Mouse (Mus musculus) gastrocnemius, adult 2 months (tissue): ENCODE measurements at regions not wholly inside any gene's neighbourhood (a gene's known extent, or its start where the extent isn't known, plus 50 kb on each side); places are given as distances from the start of the nearest gene placed in this dataset.
"Not testable (repeated sequence)": the region's sequence is repeated elsewhere in the genome, so short reads cannot be mapped to it uniquely, and the experiment has no call there.

Source experiments
- DNase-seq: peaks from one replicate; pipeline ENCODE4 v3.0.0; 2022
- H3K27ac ChIP-seq: fragments of 200-600 bp; 2 replicates; pipeline ENCODE4 v1.8.1; 2022; ENCODE audit warnings: mild to moderate bottlenecking
- H3K4me3 ChIP-seq: fragments of 200-600 bp; 2 replicates; pipeline ENCODE4 v1.8.1; 2022; ENCODE audit warnings: mild to moderate bottlenecking, moderate library complexity
- CTCF ChIP-seq: fragments of 200-600 bp; IDR thresholded peaks from 2 replicates; pipeline ENCODE4 v1.8.1; 2022; ENCODE audit warnings: antibody characterized with exemption, mild to moderate bottlenecking, moderate library complexity
- intact Hi-C: fragments of 180-260 bp; cut with DNase I; formaldehyde crosslinking; loops from one replicate; pipeline ENCODE4 v1.15.1; 2025

DNA sequence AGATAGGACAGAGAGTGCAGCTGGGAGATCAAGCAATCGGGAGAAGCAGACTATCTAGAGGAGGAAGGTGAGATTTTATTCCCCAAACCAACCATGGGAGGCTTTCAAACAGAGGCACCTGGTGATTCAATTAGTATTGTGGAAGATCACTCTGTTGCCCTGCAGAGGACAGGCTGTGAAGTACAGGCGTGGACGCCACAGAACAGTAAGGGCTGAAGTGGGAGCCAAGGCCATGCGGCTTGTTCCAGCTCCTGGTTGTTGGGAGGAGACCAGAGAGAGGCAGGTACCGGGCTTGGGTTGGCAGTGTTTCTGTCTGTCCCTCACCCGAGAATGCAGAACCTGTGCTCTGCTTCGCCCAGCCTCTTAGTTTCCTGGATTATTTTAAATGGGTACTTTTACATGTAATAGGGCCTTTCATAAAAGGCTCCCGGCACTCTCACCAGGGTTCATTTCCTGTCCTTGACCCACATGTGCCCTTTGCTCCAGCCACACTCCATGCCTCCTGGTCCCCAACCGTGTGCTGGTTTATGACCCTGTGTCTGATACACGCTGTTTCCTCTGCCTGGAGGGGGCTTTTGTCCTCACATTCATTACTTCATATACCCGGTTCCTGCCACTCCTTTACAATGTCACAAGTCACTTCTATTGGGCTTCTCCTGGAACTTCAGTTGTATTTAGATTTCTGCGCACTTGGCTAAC lies 58.3 kb downstream of the Vcpkmt start:
- intact Hi-C loops: no loop called here
- no peak for TF ChIP-seq CTCF
- Histone ChIP-seq H3K27ac (peak overlapping the region; percentile 35; the same call in 1 of the 2 replicates), H3K4me3 (no peak overlapping the region)
- no peak for DNase-seq

DNA sequence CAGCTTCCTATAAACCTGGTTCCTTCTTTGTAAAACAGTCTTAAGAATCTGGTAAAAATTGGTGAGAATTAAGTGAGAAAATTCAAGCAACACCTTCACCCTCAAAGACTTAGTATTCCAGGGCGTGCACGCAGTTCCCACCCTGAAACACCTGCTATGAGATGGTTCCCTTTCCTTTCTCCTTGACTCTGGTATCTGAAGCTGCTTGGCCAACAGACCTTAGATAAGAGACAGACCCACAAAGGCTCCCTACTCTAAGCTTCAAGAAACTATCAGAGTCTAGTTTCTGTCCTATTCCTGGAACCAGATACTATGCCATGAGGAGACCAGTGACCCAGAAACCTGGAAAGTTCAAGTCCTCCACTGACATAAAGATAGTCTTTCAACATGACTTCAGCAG lies 63.0 kb downstream of the Vcpkmt start:
- Histone ChIP-seq H3K27ac (no peak overlapping the region), H3K4me3 (no peak overlapping the region)
- intact Hi-C loops: no loop called here
- no peak for DNase-seq
- TF ChIP-seq CTCF: no peak

- no peak overlapping the region for H3K27ac ChIP-seq
- intact Hi-C loops: no loop called here
- no peak for TF ChIP-seq CTCF
- no peak overlapping the region for H3K4me3 ChIP-seq
- DNase-seq: no peak
Measured at GRCm38 (mm10) chr12:69519028-69519427, 63.8 kb downstream of the Vcpkmt start.

- Histone ChIP-seq H3K4me3 (no peak overlapping the region), H3K27ac (no peak overlapping the region)
- no peak for TF ChIP-seq CTCF
- intact Hi-C loops: no loop called here
- DNase-seq: no peak
Measured at GRCm38 (mm10) chr12:69517616-69518015, 65.2 kb downstream of the Vcpkmt start.

- DNase-seq: no peak
- H3K4me3 ChIP-seq: no peak overlapping the region
- intact Hi-C loops: no loop called here
- peak overlapping the region; percentile 10; the same call in 1 of the 2 replicates for H3K27ac ChIP-seq
- no peak for TF ChIP-seq CTCF
Measured at GRCm38 (mm10) chr12:69516314-69516916, 66.4 kb downstream of the Vcpkmt start.

DNA sequence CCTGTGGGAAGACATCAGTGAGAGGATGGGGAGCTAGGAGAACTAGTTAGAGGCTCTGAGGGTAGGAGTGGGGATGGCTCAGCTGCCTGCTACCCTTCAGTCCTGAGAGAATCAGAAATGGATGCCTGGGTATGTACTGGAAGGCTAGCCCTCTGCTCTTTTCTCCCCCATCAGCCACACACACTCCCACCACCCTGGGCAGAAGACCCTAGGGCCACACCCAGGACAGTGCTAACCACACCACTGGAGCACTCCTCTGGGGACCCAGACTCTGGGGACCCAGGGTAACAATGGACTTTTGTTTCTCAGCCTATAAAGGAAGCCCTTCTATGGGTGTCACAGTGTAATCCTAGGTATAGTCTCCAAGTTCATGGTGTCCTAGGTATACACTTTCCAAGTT lies 67.0 kb downstream of the Vcpkmt start:
- Histone ChIP-seq H3K4me3 (no peak overlapping the region), H3K27ac (peak overlapping the region; percentile 63)
- TF ChIP-seq CTCF: no peak
- DNase-seq: no peak
- intact Hi-C loops: no loop called here

DNA sequence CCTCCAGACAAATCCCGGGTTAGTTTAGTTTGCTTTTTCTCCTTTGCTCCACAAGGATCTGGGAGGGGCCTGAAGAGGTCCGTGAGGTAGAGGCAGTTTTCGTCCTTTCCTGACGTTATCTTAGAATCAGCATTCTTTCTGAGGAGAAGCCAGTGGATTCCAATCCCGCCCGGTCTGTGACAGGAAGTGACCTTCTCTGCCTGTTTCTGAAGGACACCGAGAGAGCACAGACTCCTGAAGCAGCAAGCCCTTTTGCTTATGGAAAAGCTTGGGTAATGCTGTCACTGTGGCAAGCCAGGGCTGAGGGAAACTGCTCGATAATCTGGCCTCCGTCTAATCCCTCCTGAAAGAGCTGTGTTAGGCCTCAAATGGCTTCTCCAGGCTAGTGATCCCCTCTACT lies 67.7 kb downstream of the Vcpkmt start:
- H3K27ac ChIP-seq: peak overlapping the region; percentile 63
- no peak for TF ChIP-seq CTCF
- intact Hi-C loops: no loop called here

GRCm38 (mm10) chr12:69513166-69513565 lies 69.7 kb downstream of the Vcpkmt start:
- intact Hi-C loops: no loop called here
- no peak overlapping the region for H3K4me3 ChIP-seq
- no peak overlapping the region for H3K27ac ChIP-seq
- TF ChIP-seq CTCF: no peak
- no peak for DNase-seq

More for the DNA sequence above, 67.7 kb downstream of the Vcpkmt start:
- no peak for DNase-seq
- no peak overlapping the region for H3K4me3 ChIP-seq

DNA sequence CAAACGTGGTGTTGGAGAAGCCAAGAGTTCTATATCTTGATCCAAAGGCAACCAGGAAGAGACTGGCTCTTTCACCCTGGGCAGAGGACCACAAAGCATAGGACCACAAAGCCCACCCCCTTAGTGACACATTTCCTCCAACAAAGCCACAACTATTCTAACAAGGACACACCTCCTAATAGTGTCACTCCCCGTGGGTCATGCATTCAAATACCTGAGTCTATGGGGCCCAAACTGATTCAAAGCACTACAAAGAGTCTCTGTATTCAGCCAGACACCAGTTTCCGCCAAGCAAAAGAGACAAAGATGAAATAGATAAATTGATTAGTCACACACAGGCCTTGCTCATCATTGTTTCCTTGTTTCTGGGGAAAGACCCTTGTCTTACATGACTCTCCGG lies 72.1 kb downstream of the Vcpkmt start:
- no peak overlapping the region for H3K4me3 ChIP-seq
- intact Hi-C loops: no loop called here

DNA sequence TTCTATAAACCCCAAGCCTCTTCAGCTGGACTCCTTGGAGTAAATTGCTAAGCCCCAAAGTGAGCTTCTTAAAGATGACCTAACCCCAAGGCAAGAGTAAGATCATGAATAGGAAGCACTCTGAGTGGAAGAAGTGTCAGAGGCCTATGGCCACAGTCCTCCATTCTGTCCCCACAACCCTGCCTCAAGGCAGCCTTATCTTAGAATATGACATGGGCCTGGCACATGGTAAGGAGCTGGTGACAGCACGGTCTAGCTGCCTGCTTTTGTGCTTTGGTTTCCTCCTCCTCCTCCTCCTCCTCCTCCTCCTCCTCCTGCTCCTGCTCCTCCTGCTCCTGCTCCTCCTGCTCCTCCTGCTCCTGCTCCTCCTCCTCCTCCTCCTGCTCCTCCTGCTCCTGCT lies 73.6 kb downstream of the Vcpkmt start:
- H3K27ac ChIP-seq, intact Hi-C loops, H3K4me3 ChIP-seq, DNase-seq: not testable (repeated sequence)

More for the DNA sequence above, 72.1 kb downstream of the Vcpkmt start:
- no peak for TF ChIP-seq CTCF
- DNase-seq: no peak
- H3K27ac ChIP-seq: no peak overlapping the region

GRCm38 (mm10) chr12:69507906-69508305 lies 74.9 kb downstream of the Vcpkmt start:
- Histone ChIP-seq H3K4me3 (no peak overlapping the region), H3K27ac (no peak overlapping the region)
- TF ChIP-seq CTCF: no peak
- intact Hi-C loops: no loop called here
- no peak for DNase-seq

- DNase-seq: no peak
- no peak overlapping the region for H3K27ac ChIP-seq
- no peak overlapping the region for H3K4me3 ChIP-seq
- TF ChIP-seq CTCF: no peak
- intact Hi-C loops: no loop called here
Measured at GRCm38 (mm10) chr12:69507333-69507732, 75.5 kb downstream of the Vcpkmt start.

DNA sequence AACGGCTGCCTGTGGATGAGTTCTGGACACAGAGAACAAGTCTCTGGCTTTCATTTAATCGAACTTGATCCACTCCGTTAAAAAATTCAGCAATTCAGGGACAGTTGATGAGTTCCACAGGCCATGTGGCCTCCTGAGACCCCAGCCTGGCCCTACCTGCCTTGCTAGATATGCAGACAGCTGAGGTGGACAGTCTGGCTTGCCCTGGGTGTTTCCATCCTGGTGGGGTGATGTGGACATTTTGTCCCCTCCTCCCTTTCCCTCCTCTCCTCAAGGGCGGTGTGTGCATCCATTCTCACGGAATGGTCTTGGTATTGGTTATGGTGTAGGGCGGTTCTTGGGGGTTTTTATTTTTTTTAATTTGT lies 80.1 kb downstream of the Vcpkmt start:
- TF ChIP-seq CTCF: no peak
- intact Hi-C loops: loop anchor here (5.0 kb wide), 2 partner anchors 40 to 140 kb away; no protein-coding TSS in a partner anchor
- Histone ChIP-seq H3K27ac (peak overlapping the region; percentile 93), H3K4me3 (peak overlapping the region; percentile 73)
- DNase-seq: peak; percentile 54
